Mouse (Mus musculus) cerebellum, adult (tissue): ENCODE results near the gene Lsm2.
"Not testable (repeated sequence)": the region's sequence is repeated elsewhere in the genome, so short reads cannot be mapped to it uniquely, and the experiment has no call there.

Source experiments
- ATAC-seq: cut with Nextera tagmentation; 2 replicates; pipeline ENCODE4 v1.9.2; 2017; ENCODE audit warnings: mild to moderate bottlenecking, moderate library complexity, mixed read lengths; ENCODE audit not compliant: insufficient number of reproducible peaks, low FRiP score, low TSS enrichment

The Lsm2 gene

DNA sequence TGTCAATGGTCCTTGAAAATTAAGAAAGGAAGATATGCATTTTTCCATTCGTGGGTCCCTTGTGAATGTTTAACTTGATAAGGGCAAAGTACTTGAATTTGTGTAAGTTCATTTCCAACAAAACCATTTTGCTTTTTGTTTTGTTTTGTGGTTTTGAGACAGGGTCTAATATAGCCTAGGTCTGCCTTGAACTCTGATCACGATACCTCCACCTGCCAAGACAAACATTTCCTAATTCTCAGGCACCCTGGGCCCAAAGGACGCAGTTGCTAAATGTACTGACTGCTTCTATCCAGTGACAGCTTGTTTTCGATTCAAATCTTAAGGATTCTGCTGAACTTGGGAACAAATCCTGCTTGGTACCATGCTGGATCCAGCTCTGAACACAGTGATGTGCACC is 2.0 kb upstream of the Lsm2 start:
- ATAC-seq: no peak

GRCm38 (mm10) chr17:34980655-34981054 is 1.0 kb upstream of the Lsm2 start:
- no peak for ATAC-seq

- ATAC-seq: no peak
Measured at GRCm38 (mm10) chr17:34982328-34982727, 666 bp downstream of the Lsm2 start.

- no peak for ATAC-seq
Measured at GRCm38 (mm10) chr17:34984218-34984617, 2.6 kb downstream of the Lsm2 start.

DNA sequence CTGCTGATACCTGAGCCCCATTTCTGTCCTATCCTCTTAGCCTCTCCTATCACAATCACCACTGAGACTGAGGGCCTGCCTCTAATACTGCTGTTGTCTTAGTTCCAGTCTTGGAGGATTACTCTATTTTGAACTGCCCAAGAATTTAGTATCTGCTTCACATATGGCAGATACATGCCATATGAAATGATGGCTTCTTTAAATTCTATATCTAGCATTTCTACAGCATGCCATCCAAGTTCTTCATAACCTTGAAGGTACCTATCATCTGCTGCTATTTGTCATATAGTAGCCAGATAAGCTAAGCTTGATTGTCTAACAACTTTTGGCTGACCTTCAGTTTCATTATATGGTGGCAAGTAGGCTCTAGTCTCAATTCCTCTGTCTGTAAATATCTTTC is 13.1 kb downstream of the Lsm2 start:
- ATAC-seq: no peak

GRCm38 (mm10) chr17:34995192-34995591 is 13.5 kb downstream of the Lsm2 start:
- not testable (repeated sequence) for ATAC-seq

- ATAC-seq: not testable (repeated sequence)
Measured at GRCm38 (mm10) chr17:34995927-34996326, 14.3 kb downstream of the Lsm2 start.

DNA sequence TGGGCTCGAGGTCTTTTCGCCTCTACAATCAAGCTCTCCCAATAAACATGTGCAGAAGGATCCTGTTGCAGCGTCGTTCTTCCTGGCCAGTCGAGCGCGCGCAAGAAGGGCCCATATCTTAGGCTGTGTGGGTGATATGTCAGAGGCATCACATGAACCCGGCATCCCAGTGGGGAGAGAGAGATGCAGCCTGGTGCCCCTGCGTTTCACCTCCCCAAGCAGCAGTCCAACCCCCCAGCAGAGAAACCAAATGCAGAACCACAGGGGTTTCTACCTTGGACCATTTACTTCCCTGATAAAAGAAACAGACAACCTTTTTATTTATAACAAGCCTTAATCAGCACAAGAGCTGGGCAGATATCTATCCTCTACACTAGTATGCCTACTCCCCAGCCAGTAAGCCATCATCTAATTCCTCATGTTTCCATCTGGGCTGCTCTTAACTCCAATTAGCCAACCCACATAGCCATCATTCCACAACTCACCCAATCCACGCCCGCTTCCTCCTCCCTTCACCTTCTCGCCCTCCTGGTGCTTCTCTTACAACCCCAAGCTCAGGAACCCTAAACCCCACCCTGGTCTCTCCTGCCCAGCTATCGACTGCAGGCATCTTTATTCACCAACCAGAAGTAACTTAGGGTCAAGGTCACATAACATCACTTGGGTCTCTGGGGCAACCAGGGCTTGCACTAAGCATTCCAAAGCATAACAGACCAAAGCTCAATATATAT is 14.9 kb downstream of the Lsm2 start:
- ATAC-seq: no peak

GRCm38 (mm10) chr17:34997142-34997483 is 15.5 kb downstream of the Lsm2 start:
- no peak for ATAC-seq

GRCm38 (mm10) chr17:34998526-34999430 is 17.1 kb downstream of the Lsm2 start:
- ATAC-seq: no peak

GRCm38 (mm10) chr17:34999871-35000716 is 18.4 kb downstream of the Lsm2 start:
- ATAC-seq: not testable (repeated sequence)

- peak; percentile 82; the same call in 1 of the 2 replicates for ATAC-seq
Measured at GRCm38 (mm10) chr17:35000717-35001451, 19.2 kb downstream of the Lsm2 start, which contains the start of gene Vars. Gene Vars (plus strand): TSS chr17:35000987.

DNA sequence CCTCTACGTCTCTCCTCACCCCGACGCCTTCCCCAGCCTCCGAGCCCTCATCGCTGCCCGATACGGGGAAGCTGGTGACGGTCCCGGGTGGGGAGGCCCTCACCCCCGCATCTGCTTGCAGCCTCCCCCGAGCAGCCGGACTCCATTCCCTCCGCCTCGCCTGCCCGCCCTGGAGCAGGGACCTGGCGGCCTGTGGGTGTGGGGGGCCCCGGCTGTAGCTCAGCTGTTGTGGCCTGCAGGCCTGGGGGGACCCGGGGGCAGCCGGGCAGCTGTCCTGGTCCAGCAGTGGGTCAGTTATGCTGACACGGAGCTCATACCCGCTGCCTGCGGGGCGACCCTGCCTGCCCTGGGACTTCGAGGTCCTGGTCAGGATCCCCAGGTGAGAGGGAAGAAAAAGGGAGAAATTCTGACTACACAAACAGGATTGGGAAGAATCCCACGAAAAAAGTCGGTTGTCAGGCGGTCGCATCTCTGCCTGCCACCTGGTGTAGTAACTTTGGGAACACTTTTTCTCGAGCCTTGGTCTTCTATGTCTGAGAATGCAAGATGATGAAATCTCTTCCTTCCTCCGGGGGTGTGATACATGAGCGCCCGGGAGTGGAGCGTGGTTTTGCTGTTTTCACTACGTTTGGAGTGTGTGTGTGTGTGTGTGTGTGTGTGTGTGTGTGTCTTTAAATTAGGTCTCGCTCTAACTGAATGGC is 19.9 kb downstream of the Lsm2 start:
- peak; percentile 37; the same call in 1 of the 2 replicates for ATAC-seq

GRCm38 (mm10) chr17:35002153-35002865 is 20.6 kb downstream of the Lsm2 start:
- ATAC-seq: no peak

GRCm38 (mm10) chr17:35003022-35003838 is 21.6 kb downstream of the Lsm2 start:
- no peak for ATAC-seq

- no peak for ATAC-seq
Measured at GRCm38 (mm10) chr17:35004075-35004717, 22.5 kb downstream of the Lsm2 start.

DNA sequence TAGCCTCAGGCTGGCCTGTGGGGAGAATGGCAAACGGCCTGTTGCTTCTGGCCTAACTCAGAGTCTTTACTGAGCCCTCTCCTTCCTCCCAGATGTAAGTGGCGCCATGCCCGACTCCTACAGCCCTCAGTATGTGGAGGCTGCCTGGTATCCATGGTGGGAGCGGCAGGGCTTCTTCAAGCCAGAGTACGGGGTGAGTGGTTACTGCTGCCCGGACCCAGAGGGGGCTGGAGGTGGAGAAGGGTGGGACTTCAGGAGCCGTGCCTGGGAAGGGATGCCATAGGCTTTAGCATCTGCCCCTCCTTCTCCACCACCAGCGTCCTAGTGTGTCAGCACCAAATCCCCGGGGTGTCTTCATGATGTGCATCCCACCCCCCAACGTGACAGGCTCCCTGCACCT is 23.5 kb downstream of the Lsm2 start:
- ATAC-seq: no peak
